Mouse (Mus musculus): Measurements from ENCODE around the gene Gm10803. TPM values are rescaled to one million over a fixed set of nuclear protein-coding genes. Genes with fewer than 3 reads are reported as not detected.
"Not testable (repeated sequence)": the region's sequence is repeated elsewhere in the genome, so short reads cannot be mapped to it uniquely, and the experiment has no call there.

The Gm10803 gene
- not detected in 2 replicates for polyA plus RNA-seq (2016; fragmentation: Nextera tagmentation; extraction: Ambion mirVana)

GRCm38 (mm10) chr2:93560268-93560667 lies at the start of gene Gm10803:
Gene Gm10803 (plus strand): TSS chr2:93560568.
- not testable (repeated sequence) for H3K4me3 ChIP-seq; H3K27me3 ChIP-seq; H3K4me1 ChIP-seq; H3K9ac ChIP-seq (replicated peaks); ATAC-seq (ENCODE audit: low FRiP score, low read depth); H3K4me2 ChIP-seq (replicated peaks); H3K9me3 ChIP-seq; H3K36me3 ChIP-seq; H3K27ac ChIP-seq (replicated peaks)
- WGBS, result 82% methylated on average over 2 of the region's 2 CpGs

- Histone ChIP-seq H3K27me3 (peaks cover 4% of the 10 kb centered on the region; the same call in 1 of the 2 replicates), H3K36me3 (no peaks in the 10 kb centered on the region), H3K4me1 (no peaks in the 10 kb centered on the region), H3K9me3 (no peaks in the 10 kb centered on the region), H3K4me3 (no peak overlapping the region), H3K4me2 (replicated peaks) (no peak overlapping the region), H3K27ac (replicated peaks) (no peak overlapping the region), H3K9ac (replicated peaks) (no peak overlapping the region)
- 100% methylated on average over 1 of the region's 1 CpGs for WGBS
- ATAC-seq (ENCODE audit: low FRiP score, low read depth), result no peak
These were observed 49.5 kb upstream of the Gm10803 start for GRCm38 (mm10) chr2:93510839-93511238.

- Histone ChIP-seq H3K4me3 (no peak overlapping the region), H3K9ac (replicated peaks) (no peak overlapping the region), H3K4me2 (replicated peaks) (no peak overlapping the region), H3K27ac (replicated peaks) (no peak overlapping the region), H3K9me3 (no peaks in the 10 kb centered on the region), H3K4me1 (no peaks in the 10 kb centered on the region), H3K36me3 (no peaks in the 10 kb centered on the region), H3K27me3 (peaks cover 4% of the 10 kb centered on the region; the same call in 1 of the 2 replicates)
- WGBS, result 74% methylated on average over 7 of the region's 7 CpGs
- no peak for ATAC-seq (ENCODE audit: low FRiP score, low read depth)
These were observed 48.2 kb upstream of the Gm10803 start for GRCm38 (mm10) chr2:93512130-93512529.

- 87% methylated on average over 4 of the region's 4 CpGs for WGBS
- H3K27ac ChIP-seq (replicated peaks), result no peak overlapping the region
- no peaks in the 10 kb centered on the region for H3K9me3 ChIP-seq
- H3K9ac ChIP-seq (replicated peaks), result no peak overlapping the region
- no peaks in the 10 kb centered on the region for H3K4me1 ChIP-seq
- ATAC-seq (ENCODE audit: low FRiP score, low read depth), result no peak
- H3K36me3 ChIP-seq, result no peaks in the 10 kb centered on the region
- no peak overlapping the region for H3K4me2 ChIP-seq (replicated peaks)
- no peaks in the 10 kb centered on the region for H3K27me3 ChIP-seq
- H3K4me3 ChIP-seq, result no peak overlapping the region
These were observed 45.1 kb upstream of the Gm10803 start for GRCm38 (mm10) chr2:93515246-93515645.

- H3K9ac ChIP-seq (replicated peaks), result no peak overlapping the region
- ATAC-seq (ENCODE audit: low FRiP score, low read depth), result no peak
- H3K9me3 ChIP-seq, result no peaks in the 10 kb centered on the region
- peaks cover 10% of the 10 kb centered on the region; the same call in 1 of the 2 replicates for H3K4me1 ChIP-seq
- no peaks in the 10 kb centered on the region for H3K27me3 ChIP-seq
- no peaks in the 10 kb centered on the region for H3K36me3 ChIP-seq
- 66% methylated on average over 4 of the region's 4 CpGs for WGBS
- no peak overlapping the region for H3K27ac ChIP-seq (replicated peaks)
- H3K4me3 ChIP-seq, result no peak overlapping the region
- H3K4me2 ChIP-seq (replicated peaks), result no peak overlapping the region
These were observed 39.3 kb upstream of the Gm10803 start for GRCm38 (mm10) chr2:93521042-93521441.

GRCm38 (mm10) chr2:93521571-93521970 lies 38.8 kb upstream of the Gm10803 start:
- 78% methylated on average over 6 of the region's 6 CpGs for WGBS
- H3K4me2 ChIP-seq (replicated peaks), result peak overlapping the region; percentile 25
- peaks cover 10% of the 10 kb centered on the region; the same call in 1 of the 2 replicates for H3K4me1 ChIP-seq
- no peak overlapping the region for H3K27ac ChIP-seq (replicated peaks)
- H3K9me3 ChIP-seq, result no peaks in the 10 kb centered on the region
- H3K4me3 ChIP-seq, result no peak overlapping the region
- H3K27me3 ChIP-seq, result no peaks in the 10 kb centered on the region
- H3K36me3 ChIP-seq, result no peaks in the 10 kb centered on the region
- no peak overlapping the region for H3K9ac ChIP-seq (replicated peaks)
- ATAC-seq (ENCODE audit: low FRiP score, low read depth), result no peak; the same call in 1 of the 2 replicates

- Histone ChIP-seq H3K9ac (replicated peaks) (no peak overlapping the region), H3K4me3 (no peak overlapping the region), H3K27ac (replicated peaks) (no peak overlapping the region), H3K4me2 (replicated peaks) (peak overlapping the region; percentile 25), H3K36me3 (no peaks in the 10 kb centered on the region), H3K4me1 (peaks cover 10% of the 10 kb centered on the region; the same call in 1 of the 2 replicates), H3K9me3 (no peaks in the 10 kb centered on the region), H3K27me3 (no peaks in the 10 kb centered on the region)
- 53% methylated on average over 16 of the region's 16 CpGs for WGBS
- ATAC-seq (ENCODE audit: low FRiP score, low read depth), result peak; percentile 73
These were observed 38.4 kb upstream of the Gm10803 start for GRCm38 (mm10) chr2:93522005-93522404.

GRCm38 (mm10) chr2:93525033-93525762 lies 35.2 kb upstream of the Gm10803 start:
- H3K27ac ChIP-seq (replicated peaks), result no peak overlapping the region

GRCm38 (mm10) chr2:93529602-93530001 lies 30.8 kb upstream of the Gm10803 start:
- no peak overlapping the region for H3K27ac ChIP-seq (replicated peaks)

More at GRCm38 (mm10) chr2:93525033-93525762, 35.2 kb upstream of the Gm10803 start:
- Histone ChIP-seq H3K36me3 (no peaks in the 10 kb centered on the region), H3K9ac (replicated peaks) (no peak overlapping the region), H3K9me3 (no peaks in the 10 kb centered on the region), H3K4me2 (replicated peaks) (no peak overlapping the region), H3K4me3 (no peak overlapping the region), H3K27me3 (no peaks in the 10 kb centered on the region), H3K4me1 (peaks cover 10% of the 10 kb centered on the region; the same call in 1 of the 2 replicates)
- ATAC-seq (ENCODE audit: low FRiP score, low read depth), result no peak
- WGBS, result 89% methylated on average over 16 of the region's 16 CpGs

GRCm38 (mm10) chr2:93533891-93534290 lies 26.5 kb upstream of the Gm10803 start:
- H3K4me3 ChIP-seq, result no peak overlapping the region
- H3K4me2 ChIP-seq (replicated peaks), result no peak overlapping the region
- no peak overlapping the region for H3K27ac ChIP-seq (replicated peaks)
- H3K9ac ChIP-seq (replicated peaks), result no peak overlapping the region
- ATAC-seq (ENCODE audit: low FRiP score, low read depth), result no peak
- no peaks in the 10 kb centered on the region for H3K9me3 ChIP-seq
- H3K36me3 ChIP-seq, result no peaks in the 10 kb centered on the region
- H3K4me1 ChIP-seq, result peaks cover 15% of the 10 kb centered on the region; the same call in 1 of the 2 replicates
- H3K27me3 ChIP-seq, result no peaks in the 10 kb centered on the region
- WGBS, result 92% methylated on average over 7 of the region's 7 CpGs

More at GRCm38 (mm10) chr2:93529602-93530001, 30.8 kb upstream of the Gm10803 start:
- Histone ChIP-seq H3K4me1 (no peaks in the 10 kb centered on the region), H3K4me2 (replicated peaks) (no peak overlapping the region), H3K4me3 (no peak overlapping the region), H3K27me3 (no peaks in the 10 kb centered on the region), H3K9me3 (no peaks in the 10 kb centered on the region), H3K36me3 (no peaks in the 10 kb centered on the region), H3K9ac (replicated peaks) (no peak overlapping the region; the same call in 1 of the 2 replicates)
- no peak for ATAC-seq (ENCODE audit: low FRiP score, low read depth)
- WGBS, result 58% methylated on average over 4 of the region's 4 CpGs

- H3K27me3 ChIP-seq, result no peaks in the 10 kb centered on the region
- no peaks in the 10 kb centered on the region for H3K9me3 ChIP-seq
- no peak overlapping the region for H3K9ac ChIP-seq (replicated peaks)
- WGBS, result 53% methylated on average over 3 of the region's 3 CpGs
- no peak overlapping the region for H3K4me3 ChIP-seq
- no peak overlapping the region for H3K4me2 ChIP-seq (replicated peaks)
- H3K4me1 ChIP-seq, result peaks cover 15% of the 10 kb centered on the region
- no peak overlapping the region for H3K27ac ChIP-seq (replicated peaks)
- no peak for ATAC-seq (ENCODE audit: low FRiP score, low read depth)
- no peaks in the 10 kb centered on the region for H3K36me3 ChIP-seq
These were observed 22.9 kb upstream of the Gm10803 start for GRCm38 (mm10) chr2:93537385-93537967.

- peaks cover 15% of the 10 kb centered on the region for H3K4me1 ChIP-seq
- no peaks in the 10 kb centered on the region for H3K9me3 ChIP-seq
- ATAC-seq (ENCODE audit: low FRiP score, low read depth), result no peak
- H3K27ac ChIP-seq (replicated peaks), result no peak overlapping the region
- WGBS, result 40% methylated on average over 6 of the region's 6 CpGs
- H3K9ac ChIP-seq (replicated peaks), result no peak overlapping the region
- H3K4me2 ChIP-seq (replicated peaks), result no peak overlapping the region
- H3K27me3 ChIP-seq, result no peaks in the 10 kb centered on the region
- no peak overlapping the region for H3K4me3 ChIP-seq
- H3K36me3 ChIP-seq, result no peaks in the 10 kb centered on the region
These were observed 22.2 kb upstream of the Gm10803 start for GRCm38 (mm10) chr2:93538140-93538539.

Measured in midbrain, embryonic 12.5 days (tissue).